Mouse (Mus musculus): Measurements from ENCODE around the gene Nutm1.

DNA sequence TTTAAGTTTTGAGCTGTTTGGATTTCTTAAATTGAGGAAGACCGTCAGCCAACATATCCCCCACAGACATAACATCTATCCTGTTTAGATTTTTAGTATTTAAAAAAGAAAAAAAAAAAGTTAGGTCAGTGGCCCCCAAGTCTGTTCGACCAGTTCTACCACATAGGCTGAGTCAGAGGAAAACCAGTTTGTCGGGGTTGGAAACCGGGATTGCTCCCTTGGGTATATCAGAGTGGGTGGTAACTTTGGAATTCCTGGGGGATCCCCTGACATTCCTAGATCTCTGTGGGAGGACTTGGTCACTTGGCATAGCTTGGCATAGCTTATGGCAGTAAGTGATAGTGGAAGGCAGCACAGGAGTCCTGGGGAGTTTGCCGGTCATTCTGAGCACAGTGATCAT lies 13.8 kb downstream of the Nutm1 start:
- TF ChIP-seq POLR2A (IDR thresholded peaks at IDR 0.05; ENCODE audit: insufficient read depth, low read length) (no peak), EP300 (IDR thresholded peaks at IDR 0.05; ENCODE audit: insufficient read depth, low read depth, low read length) (no peak)
